Mouse (Mus musculus): Measurements from ENCODE around the gene Cttnbp2. TPM values are rescaled to one million over a fixed set of nuclear protein-coding genes. Genes with fewer than 3 reads are reported as not detected.

Gene Cttnbp2
- total RNA-seq, 2 experiments from 2014 or later, result not detected

- no peak for ATAC-seq (replicated peaks; ENCODE audit: low FRiP score, low TSS enrichment, poor library complexity, severe bottlenecking)
Observed at GRCm38 (mm10) chr6:18360955-18361354, 153.7 kb downstream of the Cttnbp2 start.

- no peak for ATAC-seq (replicated peaks; ENCODE audit: low FRiP score, low TSS enrichment, poor library complexity, severe bottlenecking)
Observed at GRCm38 (mm10) chr6:18360154-18360553, 154.5 kb downstream of the Cttnbp2 start.

- no peak for ATAC-seq (replicated peaks; ENCODE audit: low FRiP score, low TSS enrichment, poor library complexity, severe bottlenecking)
Observed at GRCm38 (mm10) chr6:18349153-18349858, 165.3 kb downstream of the Cttnbp2 start.

GRCm38 (mm10) chr6:18344272-18344671 lies 170.4 kb downstream of the Cttnbp2 start:
- no peak for ATAC-seq (replicated peaks; ENCODE audit: low FRiP score, low TSS enrichment, poor library complexity, severe bottlenecking)

GRCm38 (mm10) chr6:18338307-18338706 lies 176.3 kb downstream of the Cttnbp2 start:
- no peak for ATAC-seq (replicated peaks; ENCODE audit: low FRiP score, low TSS enrichment, poor library complexity, severe bottlenecking)

- ATAC-seq (replicated peaks; ENCODE audit: low FRiP score, low TSS enrichment, poor library complexity, severe bottlenecking), result no peak
Observed at GRCm38 (mm10) chr6:18335393-18335792, 179.2 kb downstream of the Cttnbp2 start.

GRCm38 (mm10) chr6:18322950-18323349 lies 191.7 kb downstream of the Cttnbp2 start:
- ATAC-seq (replicated peaks; ENCODE audit: low FRiP score, low TSS enrichment, poor library complexity, severe bottlenecking), result no peak

All from megakaryocyte-erythroid progenitor cell, adult 5-6 weeks (primary cell).